15 mouse cellular contexts compared by ENCODE assay signal in the genomic region with DNA sequence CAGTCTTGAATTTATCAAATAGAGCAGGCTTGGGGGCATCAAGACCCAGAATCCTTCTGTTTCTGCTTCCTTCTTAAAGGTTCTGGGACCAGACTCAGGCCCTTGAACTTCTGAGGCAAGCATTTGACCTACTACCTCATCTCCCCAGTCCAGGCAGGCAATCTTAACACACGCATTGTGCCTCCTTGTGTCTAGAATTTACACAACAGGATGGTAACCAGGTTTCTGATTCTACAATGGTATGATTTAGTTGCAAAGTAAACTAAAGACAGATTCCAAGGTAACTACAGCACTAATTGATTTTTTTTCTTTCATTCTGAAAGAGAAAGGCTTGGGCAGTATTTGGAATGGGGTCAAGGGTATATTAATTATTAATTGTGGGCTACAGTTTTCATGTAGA.
"Had no signal": no experiment of that assay in that cellular context is flagged by ENCODE, and none has a peak within 500 bp of the region (broad histone marks: within the 10 kb centered on the region; RNA-seq: fewer than 3 reads in every experiment).

No protein-coding gene starts in this region.

- H3K9me3 ChIP-seq: limb, embryonic 12.5 days; megakaryocyte, embryonic 14.5 days; stomach, embryonic 15.5 days had no signal

- H3K36me3 ChIP-seq: limb, embryonic 12.5 days; stomach, embryonic 15.5 days had no signal

- H3K4me2 ChIP-seq: limb, embryonic 12.5 days; lung, embryonic 14.5 days; midbrain, embryonic 11.5 days; stomach, embryonic 15.5 days had no signal

- ATAC-seq: midbrain, embryonic 16.5 days had no signal

- H3K9ac ChIP-seq: limb, embryonic 12.5 days; liver, embryonic 14.5 days; lung, embryonic 14.5 days; stomach, embryonic 15.5 days had no signal

- H3K27ac ChIP-seq: limb, embryonic 12.5 days; liver, embryonic 14.5 days; macrophage; stomach, embryonic 15.5 days had no signal

- DNase-seq: kidney, postnatal 36 days; layer of hippocampus, adult 9-11 months; layer of hippocampus, postnatal 36 days; liver; lung, embryonic 14.5 days; lung, postnatal 14 days; right cerebral cortex, postnatal 14 days; thymus, postnatal 36 days had no signal

- H3K27me3 ChIP-seq: limb, embryonic 12.5 days; megakaryocyte, embryonic 14.5 days; stomach, embryonic 15.5 days had no signal

- H3K4me1 ChIP-seq: stomach, embryonic 15.5 days had no signal

- H3K4me3 ChIP-seq: limb, embryonic 12.5 days; megakaryocyte, embryonic 14.5 days; stomach, embryonic 15.5 days had no signal
